Mouse (Mus musculus): ENCODE measurements around the gene Cdk18.
A peak's percentile ranks its signal among the peaks of the same experiment; 100 is the strongest.

The Cdk18 gene

GRCm38 (mm10) chr1:132111411-132111810 is 28.1 kb downstream of the Cdk18 start:
- DNase-seq = no peak

DNA sequence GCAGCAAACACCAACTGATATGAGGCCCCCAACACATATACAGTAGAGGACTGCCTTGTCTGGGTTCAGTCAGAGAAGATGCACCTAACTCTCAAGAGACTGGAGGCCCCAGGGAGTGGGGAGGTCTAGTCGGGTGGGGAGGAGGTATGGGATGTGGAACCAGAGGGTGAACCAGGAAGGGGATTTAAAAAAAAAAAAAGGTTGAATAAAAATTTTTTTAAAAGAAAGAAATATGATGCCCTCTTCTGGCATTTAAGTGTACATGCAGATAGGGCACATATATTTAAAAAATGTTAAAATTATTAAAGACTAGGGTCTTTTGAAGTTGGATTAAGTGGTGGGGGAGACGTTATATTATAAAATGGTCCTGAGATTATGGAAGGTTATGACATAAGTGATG is 30.1 kb downstream of the Cdk18 start:
- no peak for DNase-seq

DNA sequence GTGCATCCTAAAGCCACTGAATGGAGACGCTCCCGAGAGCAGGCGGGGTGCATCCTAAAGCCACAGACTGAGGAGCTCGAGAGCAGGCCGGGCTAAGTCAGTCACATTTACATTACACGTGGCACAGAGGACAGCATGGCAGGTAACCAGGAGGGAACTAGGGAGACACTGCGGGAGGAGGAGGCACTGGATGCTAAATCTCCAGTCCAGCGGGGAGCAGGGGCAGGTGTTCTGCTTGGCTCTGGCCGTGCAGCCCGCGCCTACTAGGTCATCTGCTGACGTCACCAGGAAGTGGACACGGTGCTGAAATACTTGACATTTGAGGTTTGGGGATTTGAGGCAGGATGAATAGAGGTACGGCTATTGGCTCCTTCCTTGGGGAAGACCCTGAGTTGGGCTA is 35.1 kb downstream of the Cdk18 start:
- no peak for DNase-seq

DNA sequence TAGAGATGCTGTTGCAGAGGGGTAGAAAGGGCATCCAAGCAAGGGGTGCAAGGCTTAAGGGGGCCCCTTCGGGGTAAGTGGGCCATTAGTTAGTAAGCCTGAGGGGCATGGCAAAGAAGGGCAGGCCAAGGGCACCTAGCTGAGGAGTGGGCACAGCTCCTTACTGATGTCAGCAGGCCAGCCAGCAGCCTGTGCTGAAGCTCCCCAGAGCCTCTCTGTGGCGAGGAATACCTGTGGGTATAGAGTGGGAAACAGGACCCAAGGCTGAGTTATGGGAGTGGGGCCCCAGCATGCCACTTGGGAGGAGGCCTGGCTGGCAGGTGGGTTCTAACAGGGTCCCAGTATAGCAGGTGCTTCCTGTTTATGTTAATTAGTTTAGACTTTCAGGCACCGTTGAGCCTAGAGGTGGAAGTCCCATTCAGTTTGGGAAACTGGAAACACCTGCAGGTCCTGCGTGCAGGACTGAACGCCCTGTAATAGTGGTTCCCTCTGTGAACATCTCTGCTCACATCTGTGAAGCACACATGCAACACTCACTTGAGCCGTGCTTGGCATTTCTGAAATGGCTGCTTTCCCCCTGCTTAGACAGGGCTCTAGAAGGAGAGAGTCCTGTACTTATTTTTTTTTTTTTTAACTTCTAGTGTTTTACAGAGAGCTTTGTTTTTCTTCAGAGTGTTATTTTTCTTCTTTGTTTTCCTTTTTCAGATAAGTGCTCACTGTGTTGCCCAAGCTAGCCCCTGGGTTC is 37.4 kb downstream of the Cdk18 start:
- DNase-seq = no peak

GRCm38 (mm10) chr1:132099775-132100174 is 39.7 kb downstream of the Cdk18 start:
- DNase-seq = no peak

GRCm38 (mm10) chr1:132099016-132099415 is 40.5 kb downstream of the Cdk18 start:
- DNase-seq = no peak

GRCm38 (mm10) chr1:132098076-132098475 is 41.4 kb downstream of the Cdk18 start:
- DNase-seq = no peak

- DNase-seq = no peak
Measured at GRCm38 (mm10) chr1:132095356-132096004, 44.0 kb downstream of the Cdk18 start.

- DNase-seq = no peak
Measured at GRCm38 (mm10) chr1:132093269-132093668, 46.2 kb downstream of the Cdk18 start.

DNA sequence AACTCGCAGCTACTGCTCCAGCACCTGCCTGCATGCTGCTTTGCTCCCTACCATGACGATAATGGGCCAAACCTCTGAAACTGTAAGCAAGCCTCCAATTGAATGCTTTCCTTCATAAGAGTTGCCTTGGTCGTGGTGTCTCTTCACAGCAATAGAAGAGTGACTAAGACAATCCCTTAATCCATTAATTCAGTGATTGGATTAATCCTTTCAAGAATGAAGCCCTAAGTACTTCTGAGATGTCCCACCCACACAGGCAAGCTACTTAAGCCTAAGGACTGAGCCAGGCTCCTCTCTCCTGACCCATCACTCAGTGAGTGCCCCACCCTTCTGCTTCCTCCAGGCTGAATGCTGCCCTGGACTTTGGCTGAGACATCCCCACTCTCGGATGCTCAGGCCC is 49.2 kb downstream of the Cdk18 start:
- DNase-seq = peak; percentile 75

DNA sequence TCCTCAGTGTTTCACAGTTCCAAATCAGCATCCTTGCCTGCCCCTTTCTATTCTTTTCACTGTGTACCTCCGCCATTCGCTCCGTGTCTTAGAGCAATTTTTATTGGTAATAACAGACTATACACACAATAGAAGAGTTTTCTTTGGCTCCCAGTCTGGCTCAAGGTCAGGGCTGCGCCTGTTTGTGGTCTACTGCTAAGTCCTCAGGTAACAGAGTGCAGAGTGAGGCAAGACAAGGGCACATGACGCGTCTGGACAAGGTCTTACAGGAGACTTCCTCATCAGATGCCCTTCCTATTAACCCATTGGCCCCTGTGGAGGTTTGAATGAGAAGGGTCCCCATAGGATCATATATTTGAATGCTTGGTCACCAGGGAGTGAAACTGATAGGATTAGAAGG is 49.7 kb downstream of the Cdk18 start:
- no peak for DNase-seq

DNA sequence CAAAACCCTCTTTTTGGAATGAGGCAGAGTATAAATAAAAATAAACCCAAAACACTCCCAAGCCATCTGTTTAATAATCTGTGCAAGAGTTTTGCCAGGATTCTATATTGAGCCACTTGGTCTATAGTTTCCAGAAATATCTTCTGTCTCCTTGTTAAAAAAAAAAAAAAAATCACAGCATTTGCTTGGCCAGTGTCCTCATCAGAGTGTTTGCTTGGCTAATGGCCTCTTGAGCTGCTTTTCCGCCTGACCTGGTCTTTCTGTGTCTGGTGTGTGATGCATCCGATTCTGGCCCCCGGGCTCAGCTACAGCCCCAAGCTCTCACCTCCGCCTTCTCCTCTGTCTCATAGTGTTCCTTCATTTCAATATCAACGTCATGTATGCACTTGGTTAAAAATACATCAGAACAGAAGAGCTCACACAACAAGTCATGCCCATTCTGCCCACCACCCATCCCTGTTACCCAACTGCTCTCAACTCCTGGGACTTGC is 51.3 kb downstream of the Cdk18 start:
- DNase-seq = peak; percentile 49

DNA sequence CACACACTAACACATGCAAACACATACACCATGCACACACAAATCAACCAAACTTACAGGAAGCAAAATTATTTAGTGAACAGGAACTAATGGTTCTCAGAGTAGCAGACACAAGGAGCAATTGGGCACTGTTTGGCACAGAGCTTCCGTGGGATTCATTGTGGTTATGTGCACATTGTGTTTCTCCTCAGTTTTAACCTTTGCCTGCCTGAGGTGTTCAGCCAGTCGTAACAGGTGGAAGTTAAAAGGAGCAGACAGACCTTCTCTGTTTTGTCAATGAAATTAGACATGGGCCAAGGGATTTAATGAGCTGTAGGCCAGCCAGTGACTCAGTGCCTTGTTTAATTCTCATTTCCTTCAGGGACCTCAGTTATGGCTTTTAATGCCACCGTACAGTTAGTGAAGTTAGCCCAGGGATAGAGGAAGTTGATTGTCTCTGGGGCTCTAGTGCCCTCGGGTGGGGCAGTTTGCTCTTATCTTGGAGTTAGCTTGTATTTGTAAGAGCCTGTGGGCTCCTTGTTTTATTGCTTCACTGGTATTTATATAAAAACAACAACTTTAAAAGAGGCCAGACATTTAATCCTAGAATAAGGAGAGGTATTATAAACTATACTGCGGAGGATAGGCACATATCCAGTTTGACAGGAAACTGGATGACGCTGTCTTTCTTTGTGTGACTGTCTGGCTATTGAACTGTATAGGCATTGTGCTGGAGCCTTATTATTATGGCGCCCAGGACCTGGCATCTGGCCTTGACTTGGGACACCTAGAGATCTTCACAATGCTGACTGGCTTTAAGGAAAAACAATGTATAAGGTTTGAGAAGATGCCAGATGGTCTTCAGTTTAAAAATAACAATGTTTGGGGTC is 54.1 kb downstream of the Cdk18 start:
- no peak for DNase-seq

- DNase-seq = no peak
Measured at GRCm38 (mm10) chr1:132078413-132078812, 61.1 kb downstream of the Cdk18 start.

DNA sequence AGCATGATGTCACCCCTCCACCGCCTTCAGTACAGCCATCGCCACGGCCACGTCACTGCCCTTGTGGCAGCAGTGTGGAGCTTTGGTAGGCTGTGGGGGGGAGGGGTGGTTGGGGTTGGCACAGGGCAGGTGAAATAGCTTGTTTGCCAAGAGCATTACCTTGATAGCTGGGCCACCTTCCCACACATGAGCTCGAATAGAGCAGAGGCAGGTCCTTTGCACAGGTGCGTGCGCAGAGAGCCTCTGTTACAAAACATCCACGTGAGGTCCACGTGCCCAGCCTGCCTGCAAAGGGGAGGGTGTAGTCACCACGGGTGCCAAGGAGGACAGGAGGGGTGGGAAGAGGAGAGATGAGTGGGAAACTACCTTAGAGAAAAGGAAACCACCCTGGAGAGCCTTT is 63.9 kb downstream of the Cdk18 start:
- DNase-seq = no peak

- DNase-seq = no peak
Measured at GRCm38 (mm10) chr1:132070659-132071058, 68.8 kb downstream of the Cdk18 start.

DNA sequence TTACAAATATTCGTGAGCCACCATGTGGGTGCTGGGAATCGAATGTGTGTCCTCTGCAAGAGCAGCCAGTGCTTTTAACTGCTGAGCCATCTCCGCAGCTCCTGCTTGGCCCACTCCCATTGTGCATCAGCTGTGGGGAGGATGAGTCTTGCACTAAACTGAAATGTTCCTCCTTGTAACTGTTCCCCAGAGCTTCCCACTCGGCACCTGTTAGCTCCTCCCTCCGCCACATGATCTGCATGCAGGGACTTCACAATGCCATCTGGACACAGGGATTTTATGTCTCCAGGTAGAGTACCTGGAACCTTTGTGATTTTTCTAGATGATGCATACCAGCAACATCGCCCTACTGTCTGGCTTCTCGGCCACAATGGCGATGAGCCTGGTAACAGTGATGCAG is 70.0 kb downstream of the Cdk18 start:
- no peak for DNase-seq

DNA sequence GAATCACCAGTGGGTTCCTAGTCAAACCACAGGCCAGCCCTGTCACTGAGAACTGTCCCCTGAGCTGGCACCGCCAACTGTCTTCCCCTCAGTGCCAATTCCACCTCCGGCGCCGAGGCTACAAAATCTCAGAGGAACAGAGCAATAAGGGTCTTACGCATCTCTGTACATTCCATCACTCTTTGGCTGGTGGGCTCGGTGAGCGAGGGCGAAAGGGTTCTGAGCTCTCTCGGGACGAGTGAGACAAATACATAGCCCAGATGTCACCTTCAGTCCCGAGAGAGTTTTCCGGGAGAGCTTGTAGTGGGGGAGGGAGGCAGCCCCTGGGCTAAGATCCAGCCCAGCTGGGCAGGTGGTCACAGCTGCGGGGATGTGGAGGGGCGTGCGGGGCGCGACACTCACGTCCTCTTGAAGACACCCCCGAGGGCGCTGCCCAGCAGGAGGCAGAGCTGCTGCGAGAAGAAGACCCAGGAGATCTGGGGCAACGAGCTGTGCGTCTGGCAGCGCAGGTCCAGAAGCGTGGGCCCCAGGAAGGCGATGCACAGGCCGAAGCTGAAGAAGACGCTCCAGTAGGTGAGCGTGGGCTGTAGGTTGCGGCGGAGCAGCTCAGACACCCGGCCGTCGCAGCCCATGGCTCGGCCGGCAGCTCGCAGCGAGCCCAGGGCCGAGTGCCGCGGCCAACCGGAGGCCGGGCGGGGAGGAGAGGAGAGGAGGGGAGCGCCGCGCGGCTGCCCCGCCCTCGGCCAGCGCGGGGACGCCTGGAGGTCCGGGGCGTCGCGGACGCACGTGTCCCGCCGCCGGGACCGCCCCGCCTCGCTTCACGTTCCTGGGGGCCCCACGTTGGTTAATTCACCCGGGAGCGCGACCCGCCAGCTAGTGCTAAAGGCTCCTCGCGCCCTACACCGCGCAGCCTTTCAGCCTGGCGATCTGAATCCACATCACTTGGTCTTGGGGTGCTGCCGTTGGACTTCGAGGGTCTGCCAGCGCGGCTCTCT is 71.9 kb downstream of the Cdk18 start, which contains the start of gene Mfsd4a:
Gene Mfsd4a (minus strand): TSS at position 802 of the 995 bp plus-strand sequence.
- DNase-seq = peak; percentile 72

DNA sequence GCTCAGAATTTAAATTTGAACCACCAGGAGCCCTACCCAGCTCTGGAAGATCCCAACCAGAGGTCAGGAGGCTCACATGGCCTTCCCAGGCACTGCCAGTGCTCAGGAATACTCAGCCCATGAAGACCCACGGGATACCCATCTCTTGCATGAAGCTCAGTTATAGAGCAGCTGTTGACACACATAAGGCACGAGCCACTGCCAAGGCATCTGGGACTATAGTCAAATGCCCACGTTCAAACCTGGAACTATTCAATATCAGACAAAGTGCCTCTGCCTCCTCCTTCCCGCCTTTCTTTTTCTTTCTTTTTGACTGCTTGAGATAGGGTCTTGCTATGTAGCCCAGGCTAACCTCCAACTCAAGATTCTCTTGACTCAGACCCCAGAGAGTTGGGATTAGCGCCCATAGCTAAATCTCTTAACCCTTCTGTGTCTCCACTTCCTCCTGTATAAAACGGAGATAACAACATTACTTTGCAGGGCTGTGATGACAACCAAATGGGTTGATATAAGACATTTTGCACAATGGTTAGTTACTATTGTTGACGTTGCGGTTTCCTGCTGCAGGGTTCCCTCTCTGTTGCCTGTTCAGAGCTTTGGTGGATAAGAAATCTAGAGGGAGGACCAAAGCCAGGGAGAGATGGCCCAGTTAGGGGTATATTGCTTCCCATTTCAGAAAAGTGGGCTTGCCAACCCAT is 73.9 kb downstream of the Cdk18 start:
- DNase-seq = no peak

DNA sequence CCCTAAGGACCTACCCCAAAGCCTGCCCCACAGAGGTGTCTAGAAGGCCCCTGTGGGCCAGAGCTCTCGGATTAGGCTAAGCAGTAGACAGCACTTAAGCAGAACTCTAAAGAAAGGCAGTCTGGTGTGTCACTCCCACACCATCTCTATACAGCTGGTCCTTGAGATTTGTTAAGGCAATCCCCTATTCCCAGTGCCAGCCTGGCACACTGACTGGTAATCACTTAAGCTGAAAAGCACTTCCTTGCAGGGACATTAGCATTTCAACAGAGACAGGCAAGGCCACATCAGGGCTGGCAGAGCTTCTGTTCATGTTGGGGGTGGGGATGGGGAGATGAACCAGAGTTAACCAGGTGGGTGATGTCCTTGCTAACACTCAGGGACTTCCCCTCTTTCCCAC is 74.5 kb downstream of the Cdk18 start:
- DNase-seq = peak; percentile 57

GRCm38 (mm10) chr1:132063096-132063495 is 76.4 kb downstream of the Cdk18 start:
- no peak for DNase-seq
